In the genomic region with DNA sequence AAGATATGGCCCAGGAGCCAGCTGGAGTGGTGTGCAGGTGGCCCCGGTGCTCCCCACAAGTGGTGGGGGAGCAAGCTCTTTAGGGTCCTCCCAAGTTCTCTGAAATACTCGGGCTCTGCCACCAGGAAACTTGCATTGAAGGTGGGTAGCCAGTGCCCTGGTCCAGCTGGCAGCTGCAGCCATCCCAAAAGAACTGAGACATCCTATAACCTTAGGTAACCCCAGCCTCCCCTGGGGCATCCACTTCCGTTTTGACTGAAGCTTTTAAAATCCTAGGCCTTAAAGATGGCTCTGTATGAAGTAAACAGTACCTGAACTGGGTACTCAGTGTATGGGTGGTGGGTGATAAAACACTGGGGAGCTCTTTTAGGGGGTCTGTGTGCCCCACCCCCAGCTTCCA, we compare ENCODE assay signal across 15 mouse cellular contexts. TPM values are rescaled to one million over a fixed set of nuclear protein-coding genes. Genes with fewer than 3 reads are reported as not detected.
"Had no signal": no experiment of that assay in that cellular context is flagged by ENCODE, and none has a peak within 500 bp of the region (broad histone marks: within the 10 kb centered on the region; RNA-seq: fewer than 3 reads in every experiment).

No protein-coding gene starts in this region.

- H3K9me3 ChIP-seq: lung, embryonic 15.5 days; megakaryocyte, embryonic 14.5 days; midbrain, embryonic 15.5 days had no signal

- H3K4me1 ChIP-seq: midbrain, embryonic 15.5 days had no signal

- H3K9ac ChIP-seq: lung, embryonic 15.5 days; midbrain, embryonic 15.5 days had no signal

- H3K27me3 ChIP-seq: lung, embryonic 15.5 days; midbrain, embryonic 15.5 days had no signal

- H3K4me2 ChIP-seq: liver, embryonic 11.5 days; lung, embryonic 15.5 days; midbrain, embryonic 11.5 days; midbrain, embryonic 15.5 days had no signal

- DNase-seq: kidney, adult 8-10 months; kidney, postnatal 36 days; layer of hippocampus, adult 9-11 months; layer of hippocampus, postnatal 36 days; left cerebral cortex, postnatal 4 days; lung, postnatal 14 days; right cerebral cortex, postnatal 4 days; spleen, adult 18-20 months had no signal

- H3K4me3 ChIP-seq: lung, embryonic 15.5 days; megakaryocyte, embryonic 14.5 days; midbrain, embryonic 15.5 days had no signal

- H3K27ac ChIP-seq: kidney, postnatal 0 days; lung, embryonic 15.5 days; macrophage; midbrain, embryonic 15.5 days had no signal

RNA-seq across cellular contexts. Expression of a gene that starts 4.8 kb away (rescaled TPM):
- polyA plus RNA-seq: liver, embryonic 11.5 days had no signal
